Mouse (Mus musculus) large intestine, adult 2 months (tissue): ENCODE measurements around the gene Cacna1e. TPM values are rescaled to one million over a fixed set of nuclear protein-coding genes. Genes with fewer than 3 reads are reported as not detected.

Source experiments
- DNase-seq: peaks from one replicate; pipeline ENCODE4 v3.0.0-alpha.2; 2012; ENCODE audit warnings: low read depth, low spot score
- WGBS: fragments of 180-500 bp; shearing (Covaris S2); methylation state at CpG from one replicate; pipeline ENCODE4 v1.1.7; 2018; 5-methylcytosine and 5-hydroxymethylcytosine counted together
- polyA plus RNA-seq: library from polyadenylated mRNA; depleted of rRNA; stranded (reverse); fragments of >200 nt; gene quantifications from 2 replicates; pipeline ENCODE4 v1.2.3, GENCODE M21; 2012

Gene Cacna1e
- polyA plus RNA-seq, 1 experiment: 0.82 TPM

DNA sequence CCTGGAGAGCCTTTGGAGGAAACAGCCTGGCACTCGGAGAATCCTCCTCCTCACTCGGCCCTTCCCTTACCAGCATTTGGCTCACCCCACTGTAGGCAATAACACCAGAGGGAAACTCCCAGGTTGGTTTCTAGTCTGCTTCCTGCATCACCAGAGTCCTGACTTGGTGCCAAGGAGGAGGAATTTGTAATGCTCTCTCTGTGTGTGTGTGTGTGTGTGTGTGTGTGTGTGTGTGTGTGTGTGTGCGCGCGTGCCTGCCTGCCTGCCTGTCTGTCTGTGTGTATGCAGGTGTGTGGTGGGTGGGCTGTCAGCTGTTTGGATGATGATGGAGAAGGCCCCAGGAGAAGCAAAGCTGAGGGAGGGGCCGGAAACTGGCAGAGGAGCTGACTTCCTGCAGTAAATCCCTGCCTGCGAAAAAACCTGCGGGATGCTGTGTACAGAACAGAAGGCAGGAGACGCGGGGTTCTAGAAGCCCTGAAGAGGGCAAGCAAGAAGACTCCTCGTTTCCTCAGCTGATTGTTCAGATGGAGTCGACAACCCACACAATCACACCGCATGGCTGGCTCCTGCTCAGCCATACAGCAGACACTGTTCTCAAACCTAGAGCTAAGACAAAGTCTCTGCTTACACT lies 92.6 kb downstream of the Cacna1e start:
- peak; percentile 42 for DNase-seq
- WGBS: 15% methylated on average over 13 of the region's 13 CpGs

DNA sequence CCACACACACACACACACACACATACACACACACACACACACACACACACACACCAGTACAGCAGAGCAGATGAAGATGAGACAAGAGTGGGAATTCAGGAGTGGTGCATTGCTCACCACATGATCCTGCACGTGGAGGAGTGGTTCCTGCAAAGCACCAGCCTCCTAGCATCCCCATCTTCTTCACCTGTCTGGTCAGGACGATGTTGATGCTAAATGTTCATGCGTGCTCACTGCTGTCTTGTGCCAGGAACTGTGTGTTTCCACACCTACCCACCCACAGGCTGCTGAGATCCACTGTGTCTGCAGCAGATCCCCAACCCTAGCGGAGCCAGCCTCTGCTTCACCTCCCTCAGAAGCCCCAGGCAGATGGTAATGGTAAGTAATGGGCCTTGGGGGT lies 95.8 kb downstream of the Cacna1e start:
- DNase-seq: no peak
- WGBS: 79% methylated on average over 4 of the region's 4 CpGs

DNA sequence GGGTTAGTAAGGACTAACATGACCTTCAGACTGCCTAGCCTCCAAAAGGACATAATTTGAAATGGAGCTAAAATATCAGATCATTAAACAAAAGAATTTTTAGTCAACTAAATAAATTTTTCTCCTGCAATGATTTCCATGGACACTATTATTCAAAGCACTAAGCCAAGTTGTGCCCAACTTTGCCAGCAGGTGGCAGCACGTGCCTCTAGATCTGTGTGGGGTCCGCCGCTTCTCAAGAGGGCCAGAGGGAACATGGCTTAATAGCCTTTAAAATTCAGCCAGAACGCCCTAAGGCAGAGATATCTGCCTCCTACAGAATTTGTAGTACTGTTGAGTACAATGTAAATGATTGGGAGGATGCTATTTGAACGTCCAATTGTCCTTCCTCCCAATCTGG lies 96.2 kb downstream of the Cacna1e start:
- 9% methylated on average over 5 of the region's 5 CpGs for WGBS

DNA sequence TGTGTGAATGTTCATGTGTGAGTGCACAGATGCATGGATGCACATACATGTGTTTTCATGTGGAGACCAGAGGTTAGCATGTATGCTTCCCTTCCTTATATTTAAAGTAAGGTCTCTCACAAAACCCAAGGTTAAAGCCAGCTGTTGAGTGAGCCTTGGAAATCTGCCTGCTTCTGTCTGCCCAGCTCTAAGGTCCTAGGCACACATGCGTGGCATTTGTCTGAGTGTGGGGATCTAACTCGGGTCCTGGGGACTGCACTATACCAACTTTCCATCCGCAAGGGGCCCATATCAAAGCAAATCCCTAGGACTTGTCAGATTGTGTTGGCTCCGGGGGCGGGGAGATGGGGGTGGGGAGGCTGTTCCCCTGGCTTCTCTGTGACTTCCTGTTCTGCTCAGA lies 96.9 kb downstream of the Cacna1e start:
- WGBS: 66% methylated on average over 5 of the region's 5 CpGs
- DNase-seq: no peak

More for the DNA sequence above, 96.2 kb downstream of the Cacna1e start:
- no peak for DNase-seq

DNA sequence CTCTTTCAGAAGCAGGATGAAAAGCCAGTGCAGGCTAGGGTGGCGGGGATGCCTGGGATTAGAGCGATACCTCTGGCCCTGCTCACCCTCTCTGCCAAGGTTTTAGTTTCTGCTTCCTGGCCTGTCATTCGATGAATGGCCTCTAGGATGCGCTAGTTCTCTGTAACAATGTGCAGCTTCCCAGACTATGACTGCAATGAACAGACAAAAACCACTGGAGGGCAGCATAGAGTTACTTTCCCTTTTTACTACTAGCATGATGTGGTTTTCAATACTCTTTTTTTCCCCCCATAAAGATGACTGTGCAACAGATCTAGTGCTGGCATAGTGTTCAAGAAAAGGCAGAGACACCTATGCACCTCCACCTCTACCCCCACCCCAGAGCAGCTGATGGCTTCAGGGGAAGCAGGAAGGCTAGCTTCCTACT lies 98.0 kb downstream of the Cacna1e start:
- under 1% methylated on average over 4 of the region's 4 CpGs for WGBS
- peak; percentile 82 for DNase-seq

DNA sequence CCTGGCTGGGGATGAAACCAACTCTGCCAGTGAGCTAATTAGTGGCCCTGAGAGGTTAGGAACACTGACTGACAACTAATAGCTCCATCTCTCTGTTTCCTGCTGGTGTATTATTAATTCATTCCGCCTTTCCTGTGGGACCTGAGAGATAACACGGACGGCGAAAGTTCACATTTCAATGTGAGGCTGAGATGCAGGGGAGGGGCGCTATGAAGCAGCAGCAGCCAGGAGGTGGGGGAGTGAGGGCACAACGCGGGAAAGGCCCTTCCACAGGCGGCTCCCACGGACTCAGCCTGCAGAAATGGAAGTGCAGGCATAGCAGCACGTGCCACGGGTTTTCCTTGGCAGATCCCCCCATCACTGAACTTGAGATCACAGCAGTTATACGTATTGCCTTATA lies 99.4 kb downstream of the Cacna1e start:
- WGBS: 36% methylated on average over 12 of the region's 12 CpGs
- no peak for DNase-seq

DNA sequence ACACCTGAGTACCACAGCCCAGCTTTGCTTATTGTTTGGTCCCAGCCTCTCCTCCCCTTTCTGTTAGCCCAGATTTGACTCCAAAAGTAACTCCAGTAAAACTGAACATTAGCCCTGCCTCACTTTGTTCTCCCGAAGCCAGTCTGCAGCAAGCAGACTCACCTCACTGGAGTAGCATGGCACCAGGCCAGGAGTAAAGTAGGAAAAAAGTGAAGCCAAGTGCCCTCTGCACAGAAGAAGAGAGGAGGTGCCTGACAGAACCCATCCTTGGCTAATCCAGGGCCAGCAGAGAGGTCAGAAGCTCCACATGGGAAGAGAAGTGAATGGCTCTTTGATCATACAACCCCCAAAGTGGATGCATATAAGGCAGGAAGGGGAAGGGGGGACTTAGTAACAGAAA lies 100.8 kb downstream of the Cacna1e start:
- no peak for DNase-seq
- 26% methylated on average over 1 of the region's 1 CpGs for WGBS

DNA sequence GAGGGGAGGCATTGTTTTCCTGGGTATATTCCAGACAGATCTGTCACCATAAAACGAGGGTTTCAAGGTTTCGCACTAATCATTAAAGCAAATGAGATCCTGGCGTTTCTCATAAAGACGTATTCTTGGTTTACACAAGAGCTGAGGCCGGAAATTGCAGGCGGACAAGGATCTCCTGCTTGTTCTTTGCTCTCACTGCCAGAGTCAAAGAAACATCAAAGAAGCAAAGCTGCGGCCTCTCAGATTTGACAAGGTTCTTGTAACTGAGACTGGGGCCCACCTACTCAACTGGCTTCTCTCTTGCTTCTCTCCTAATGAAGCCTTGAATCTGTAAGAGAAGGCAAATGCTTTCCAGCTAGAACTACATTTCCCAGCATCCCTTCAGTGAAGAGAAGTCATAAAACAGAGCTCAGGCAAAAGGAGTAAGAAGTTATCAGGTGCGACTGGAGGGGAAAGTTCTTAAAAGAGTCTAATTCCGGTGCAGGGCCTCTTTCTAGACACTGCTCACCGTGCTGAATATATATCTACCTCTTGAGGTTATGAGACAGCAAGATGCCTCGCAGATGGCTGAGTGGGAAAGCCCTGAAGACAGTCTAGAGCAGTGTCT lies 104.3 kb downstream of the Cacna1e start:
- DNase-seq: no peak
- WGBS: 21% methylated on average over 11 of the region's 11 CpGs

DNA sequence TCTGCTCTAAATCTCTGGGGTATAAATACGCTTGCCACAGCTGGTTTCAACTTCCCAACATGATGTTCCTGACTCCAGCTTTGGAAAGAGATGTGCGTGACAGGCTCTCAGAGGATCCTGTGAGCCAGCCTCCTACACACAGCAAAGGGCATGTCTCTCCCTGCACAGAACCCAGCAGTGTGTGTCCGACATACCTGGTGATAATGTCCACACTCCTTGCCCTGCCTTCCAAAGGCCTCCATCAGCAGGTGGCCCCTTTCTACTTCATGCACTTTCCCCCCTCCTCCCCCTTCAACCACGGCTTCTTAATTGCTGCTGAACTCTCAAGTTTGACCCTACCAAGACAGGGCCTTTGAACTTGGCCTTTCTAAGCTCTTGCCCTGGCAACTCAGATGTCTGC lies 108.0 kb downstream of the Cacna1e start:
- no peak for DNase-seq
- WGBS: 59% methylated on average over 4 of the region's 4 CpGs

DNA sequence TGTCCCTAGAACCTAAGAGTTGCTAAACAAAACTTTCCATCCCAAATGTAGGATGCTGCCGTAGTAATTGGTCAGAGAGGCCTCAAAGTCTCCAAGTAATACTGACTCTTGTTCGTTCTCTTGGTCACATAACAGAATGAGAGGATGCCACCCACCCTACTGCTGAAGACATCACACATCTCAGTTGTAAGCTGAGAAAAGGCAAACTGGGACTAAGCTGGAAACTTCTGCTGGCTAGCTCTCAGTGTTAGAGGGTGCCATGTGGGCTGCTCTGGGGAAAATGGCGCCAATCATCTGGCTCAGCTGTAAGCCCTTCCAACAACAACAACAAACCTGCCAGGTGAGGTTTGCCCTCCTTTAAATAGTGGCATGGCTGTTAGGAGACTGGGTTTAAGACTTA lies 109.8 kb downstream of the Cacna1e start:
- WGBS: 86% methylated on average over 3 of the region's 3 CpGs
- DNase-seq: no peak

DNA sequence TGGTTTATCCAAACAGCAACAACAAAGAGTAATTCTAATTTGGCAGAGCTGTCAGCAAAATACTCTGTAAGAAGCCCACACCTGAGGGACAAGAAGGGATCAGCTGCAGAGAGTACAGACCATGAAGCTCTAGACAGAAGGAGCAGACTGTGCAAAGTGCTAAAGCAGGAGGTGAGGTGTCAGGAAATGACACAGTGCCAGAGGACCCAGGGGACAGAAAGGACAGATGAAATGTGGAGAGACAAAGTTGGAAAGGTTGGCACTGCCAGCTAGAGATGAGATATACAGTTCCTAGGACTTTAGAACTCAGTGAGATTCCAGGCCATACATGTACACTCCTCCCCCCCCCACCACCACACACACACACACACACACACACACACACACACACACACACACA lies 113.2 kb downstream of the Cacna1e start:
- no peak for DNase-seq

DNA sequence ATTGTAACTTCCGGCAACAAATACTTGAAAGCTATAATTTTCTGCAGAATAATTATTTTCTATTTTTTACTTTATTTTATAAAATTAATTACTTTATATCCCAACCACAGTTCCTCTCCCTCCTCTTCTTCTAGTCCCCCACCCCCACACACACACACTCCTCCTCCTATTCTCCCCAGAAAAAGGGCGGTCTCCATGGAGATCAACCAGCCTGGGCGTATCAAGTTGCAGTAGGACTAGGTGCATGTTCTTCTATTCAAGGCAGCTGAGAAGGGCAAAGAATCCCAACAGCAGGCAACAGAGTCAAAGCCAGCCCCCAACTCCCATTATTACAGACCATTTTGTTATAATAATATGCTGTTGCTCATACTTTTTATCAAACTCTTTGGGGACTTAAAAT lies 113.8 kb downstream of the Cacna1e start:
- WGBS: 56% methylated on average over 3 of the region's 3 CpGs

DNA sequence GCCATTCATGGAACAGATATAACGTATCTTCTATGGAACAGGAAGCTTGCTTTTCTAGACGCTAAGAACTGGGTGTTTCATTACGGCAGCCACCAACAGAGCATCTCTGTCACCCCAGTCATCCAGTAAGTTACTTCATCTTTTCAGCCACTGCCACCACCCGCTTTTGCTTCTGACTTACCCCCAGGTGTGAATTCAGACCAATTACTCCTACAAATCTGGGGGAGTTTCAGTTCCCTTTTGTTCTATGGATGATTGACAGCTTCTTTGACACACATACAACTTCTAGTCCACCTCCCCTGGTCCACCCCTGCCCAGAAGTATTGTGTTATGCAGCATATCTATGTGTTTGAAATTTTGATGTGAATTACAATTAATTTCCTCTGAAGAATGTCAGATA lies 121.2 kb downstream of the Cacna1e start:
- 79% methylated on average over 4 of the region's 4 CpGs for WGBS

More for the DNA sequence above, 113.8 kb downstream of the Cacna1e start:
- DNase-seq: no peak

DNA sequence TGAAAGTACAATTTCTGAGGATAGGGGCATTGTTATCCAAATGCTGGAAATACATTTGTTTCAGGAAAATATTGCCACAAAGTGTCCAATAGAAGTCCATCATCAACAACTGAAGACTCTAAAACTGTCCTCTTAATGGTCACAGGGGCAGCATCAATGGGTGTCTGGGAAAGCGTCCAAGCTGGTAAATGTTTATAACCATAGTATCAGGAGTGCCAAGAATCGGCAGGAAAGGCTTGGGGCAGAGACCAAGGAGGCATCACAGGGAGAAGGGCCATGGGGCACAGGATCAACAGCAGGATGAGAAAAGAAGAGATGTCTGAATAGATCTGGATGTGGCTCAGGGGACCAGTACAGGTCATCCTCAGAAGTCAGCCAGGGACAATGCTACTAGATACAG lies 132.2 kb downstream of the Cacna1e start:
- DNase-seq: no peak
- 19% methylated on average over 2 of the region's 2 CpGs for WGBS

More for the DNA sequence above, 121.2 kb downstream of the Cacna1e start:
- DNase-seq: no peak

DNA sequence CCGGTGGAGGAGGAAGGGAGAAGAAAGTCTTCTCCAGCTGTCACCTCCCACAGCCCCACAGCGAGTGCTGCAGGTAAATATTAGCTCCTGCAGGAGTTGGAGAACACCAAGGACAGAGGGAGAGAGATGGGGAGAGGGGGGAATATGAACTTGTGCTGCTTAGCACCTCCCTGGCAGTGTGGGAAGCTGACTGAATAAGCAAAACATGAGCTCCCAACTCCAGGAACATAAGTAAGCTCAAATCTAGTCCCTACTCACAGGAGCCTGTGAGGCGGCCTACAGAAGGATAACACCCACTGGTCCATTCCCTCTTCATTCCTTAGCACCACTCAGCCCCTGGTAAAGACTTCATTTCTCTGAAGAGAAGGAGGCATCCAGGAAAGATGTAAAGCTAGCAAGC lies 135.8 kb downstream of the Cacna1e start:
- DNase-seq: no peak
- 56% methylated on average over 3 of the region's 3 CpGs for WGBS

DNA sequence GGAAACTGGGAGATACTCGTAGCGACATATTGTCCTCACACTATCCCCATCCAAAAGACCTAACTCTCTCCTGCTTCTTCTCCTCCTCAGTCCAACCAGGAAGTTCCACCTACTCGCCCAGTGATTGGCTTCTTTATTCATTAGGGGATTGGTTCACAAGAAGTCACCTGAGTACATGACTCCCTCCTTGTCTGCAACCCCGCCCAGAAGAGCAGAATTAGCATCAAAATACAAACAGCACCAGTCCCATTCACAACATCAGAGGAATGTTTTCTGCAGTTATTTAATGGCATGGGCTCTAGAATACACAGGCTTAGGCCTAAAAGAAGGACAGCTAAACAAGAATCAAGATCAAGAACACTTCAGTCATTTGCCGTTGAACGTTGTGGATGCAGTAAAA lies 139.1 kb downstream of the Cacna1e start:
- WGBS: 87% methylated on average over 6 of the region's 6 CpGs
- no peak for DNase-seq

DNA sequence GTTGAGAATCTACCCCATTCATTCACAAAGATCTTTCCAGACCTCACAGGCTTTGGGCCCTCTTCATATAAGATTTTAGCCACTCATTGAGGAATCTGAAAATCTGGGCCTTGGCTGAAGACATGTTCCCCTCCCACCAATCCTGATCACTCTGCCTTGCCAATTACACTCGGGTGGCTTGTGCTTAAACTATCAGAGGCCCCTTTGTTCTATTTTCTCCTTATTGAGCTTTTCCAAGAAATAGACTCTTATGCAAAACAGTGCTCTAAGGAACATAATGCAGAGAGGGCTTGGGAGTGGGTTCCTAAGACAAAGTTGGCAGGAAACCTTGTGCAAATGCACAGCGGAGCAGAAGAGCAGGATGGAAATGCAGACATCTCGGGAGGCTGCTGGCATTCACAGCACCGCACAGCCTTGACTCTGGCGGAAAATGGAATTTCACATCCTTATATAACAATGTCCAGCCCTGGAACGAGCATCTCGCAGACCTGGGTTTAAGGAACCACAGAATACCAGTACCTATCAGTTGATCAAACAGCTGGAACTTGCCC lies 153.8 kb downstream of the Cacna1e start:
- WGBS: 69% methylated on average over 7 of the region's 7 CpGs
- DNase-seq: no peak

DNA sequence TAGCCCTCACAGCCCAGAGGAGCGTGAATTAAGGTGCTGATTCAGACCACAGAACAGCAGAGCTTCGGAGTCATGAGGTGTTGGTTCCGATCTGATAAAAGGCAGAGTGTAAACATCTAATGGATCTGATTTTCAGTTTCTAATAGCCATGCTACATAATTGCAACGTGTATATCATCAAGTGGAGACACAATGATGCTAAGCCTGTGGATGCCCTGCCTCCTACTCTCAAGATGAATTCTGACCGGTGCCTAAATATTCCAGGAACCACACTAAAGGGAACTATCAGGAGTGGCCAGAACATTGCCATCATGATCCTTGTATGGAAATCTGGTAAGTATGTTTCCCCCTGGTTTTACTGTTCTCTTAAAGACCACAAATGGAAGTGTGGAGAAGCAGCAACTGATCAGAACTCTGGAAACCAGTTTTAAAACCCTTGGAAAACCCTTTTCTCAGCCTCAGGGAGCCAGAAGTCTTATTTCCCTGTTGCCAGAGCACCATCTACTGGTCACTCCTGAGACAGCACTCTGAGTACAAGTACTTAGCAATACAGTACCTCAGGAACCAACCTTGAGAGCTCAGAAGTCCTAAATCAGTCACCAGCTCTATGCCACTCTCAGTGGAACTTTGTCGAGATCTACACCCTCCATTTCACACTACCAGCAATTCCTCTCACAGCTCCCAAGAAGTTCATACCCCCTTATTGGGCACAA lies 154.9 kb downstream of the Cacna1e start:
- WGBS: 54% methylated on average over 6 of the region's 6 CpGs
- peak; percentile 51 for DNase-seq

DNA sequence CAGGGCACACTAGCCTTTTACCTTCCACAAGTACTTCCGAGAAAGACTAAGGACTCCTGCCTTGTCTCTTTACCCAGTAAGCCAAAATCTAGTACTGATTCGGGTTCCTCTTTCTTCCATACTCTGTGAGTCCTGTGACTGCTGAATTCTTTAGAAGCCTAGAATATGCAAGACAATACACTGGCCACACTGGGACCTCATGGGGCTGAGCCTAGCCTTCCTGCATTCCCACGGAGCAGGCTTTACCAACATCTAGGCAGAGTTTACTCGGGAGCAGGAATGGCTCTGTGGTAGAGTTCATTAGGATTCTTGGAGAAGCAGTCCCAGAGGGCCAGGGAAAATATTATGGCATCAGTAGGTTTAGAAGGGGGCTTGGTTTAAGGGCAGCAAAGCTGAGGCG lies 155.6 kb downstream of the Cacna1e start:
- no peak for DNase-seq
- WGBS: 51% methylated on average over 5 of the region's 5 CpGs

DNA sequence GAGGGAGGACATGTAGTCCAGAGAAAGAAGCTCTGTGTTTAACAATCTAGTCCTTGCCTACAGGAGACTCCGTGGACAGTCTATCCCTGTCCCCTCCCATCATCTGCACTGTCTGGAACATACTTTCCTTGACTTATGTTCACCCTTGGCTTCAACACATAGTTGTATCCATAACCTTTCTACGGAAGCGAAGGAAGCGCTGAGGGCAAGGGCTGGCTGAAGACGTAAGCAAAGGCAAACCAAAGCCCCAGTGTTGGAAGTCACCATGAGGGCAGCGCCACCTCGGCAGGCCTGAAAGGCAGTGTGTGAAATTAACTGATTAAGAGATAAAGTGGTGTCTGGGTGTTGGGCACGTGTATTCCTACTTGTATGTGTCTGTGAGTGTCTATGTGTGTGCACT lies 156.6 kb downstream of the Cacna1e start:
- DNase-seq: no peak
- 77% methylated on average over 8 of the region's 8 CpGs for WGBS
